Mouse (Mus musculus) MEL (cell line): ENCODE data around the gene Stab1. TPM values are rescaled to one million over a fixed set of nuclear protein-coding genes. Genes with fewer than 3 reads are reported as not detected.
A peak's percentile ranks its signal among the peaks of the same experiment; 100 is the strongest.

Experiments
- DNase-seq: peaks from one replicate; pipeline ENCODE4 v3.0.0; 2011; ENCODE audit warnings: low read depth, low spot score
- H3K27ac ChIP-seq: 2 replicates; pipeline ENCODE4 v1.5.1; 2012; ENCODE audit warnings: low read depth, mild to moderate bottlenecking, control low read depth, low read length, moderate library complexity; ENCODE audit not compliant: control insufficient read depth
- H3K27me3 ChIP-seq, 2 experiments: fragments of 150-350 bp in 1 of 2; sonication (generic) in 1 of 2; 2 replicates each; pipeline ENCODE4 v1.6.1; 2012; ENCODE audit warnings: low read length in 2 of 2, mild to moderate bottlenecking in 2 of 2, improper control_type of control experiment in 1 of 2, moderate library complexity in 1 of 2; ENCODE audit not compliant: insufficient read depth in 2 of 2, control insufficient read depth in 1 of 2
- H3K36me3 ChIP-seq, 2 experiments: 2 replicates each; pipeline ENCODE4 v1.6.1; 2012 to 2014; ENCODE audit warnings: low read length in 2 of 2, improper control_type of control experiment in 1 of 2, inconsistent platforms in 1 of 2, mild to moderate bottlenecking in 1 of 2; ENCODE audit not compliant: insufficient read depth in 2 of 2, control insufficient read depth in 1 of 2
- H3K4me1 ChIP-seq, 2 experiments: fragments of 150-350 bp in 1 of 2; sonication (generic) in 1 of 2; 2 replicates each; pipeline ENCODE4 v1.6.1; 2012; ENCODE audit warnings: low read length in 2 of 2, improper control_type of control experiment in 1 of 2, mild to moderate bottlenecking in 1 of 2; ENCODE audit not compliant: insufficient read depth in 2 of 2, control insufficient read depth in 1 of 2
- H3K4me3 ChIP-seq, 2 experiments: fragments of 150-350 bp in 1 of 2; sonication (generic) in 1 of 2; 2 replicates each; pipeline ENCODE4 v1.5.1; 2012; ENCODE audit warnings: low read depth in 2 of 2, low read length in 2 of 2, mild to moderate bottlenecking in 2 of 2, moderate library complexity in 2 of 2, control low read depth in 1 of 2, improper control_type of control experiment in 1 of 2; ENCODE audit not compliant: control insufficient read depth in 1 of 2, insufficient read depth in 1 of 2
- H3K79me2 ChIP-seq: 2 replicates; pipeline ENCODE4 v1.6.1; 2012; ENCODE audit warnings: mild to moderate bottlenecking, low read length, moderate library complexity; ENCODE audit not compliant: control insufficient read depth, poor library complexity, insufficient read depth
- H3K9ac ChIP-seq: 2 replicates; pipeline ENCODE4 v1.6.1; 2012; ENCODE audit warnings: low read depth, mild to moderate bottlenecking, control low read depth, low read length, moderate library complexity; ENCODE audit not compliant: control insufficient read depth, poor library complexity, severe bottlenecking
- H3K9me3 ChIP-seq: fragments of 150-350 bp; sonication (generic); replicated peaks from 2 replicates; pipeline ENCODE4 v1.6.1; 2012; ENCODE audit warnings: mild to moderate bottlenecking, low read length, improper control_type of control experiment, moderate library complexity; ENCODE audit not compliant: insufficient read depth
- CHD1 ChIP-seq: IDR thresholded peaks from 2 replicates; pipeline ENCODE4 v1.6.1; 2012; ENCODE audit warnings: low read depth, mild to moderate bottlenecking, inconsistent platforms, low read length, improper control_type of control experiment
- CHD2 ChIP-seq: IDR thresholded peaks from 2 replicates; pipeline ENCODE4 v1.6.1; 2011; ENCODE audit warnings: low read length, improper control_type of control experiment
- CTCF ChIP-seq, 3 experiments: IDR thresholded peaks in 2 of 3; conservative IDR thresholded peaks in 1 of 3; 2 replicates each; pipeline ENCODE4 v1.5.1; 2011 to 2012; ENCODE audit warnings: low read length in 3 of 3, low read depth in 2 of 3, mild to moderate bottlenecking in 2 of 3, improper control_type of control experiment in 1 of 3, inconsistent platforms in 1 of 3, mixed read lengths in 1 of 3, moderate library complexity in 1 of 3; ENCODE audit not compliant: control insufficient read depth in 1 of 3, insufficient read depth in 1 of 3, poor library complexity in 1 of 3, severe bottlenecking in 1 of 3
- ELF1 ChIP-seq: IDR thresholded peaks from 2 replicates; pipeline ENCODE4 v1.6.1; 2014; ENCODE audit warnings: low read depth, mild to moderate bottlenecking, inconsistent platforms, low read length, improper control_type of control experiment, moderate library complexity
- HCFC1 ChIP-seq: IDR thresholded peaks from 2 replicates; pipeline ENCODE4 v1.6.1; 2012; ENCODE audit warnings: low read depth, mild to moderate bottlenecking, inconsistent platforms, low read length, improper control_type of control experiment, moderate library complexity
- KAT2A ChIP-seq: conservative IDR thresholded peaks from 2 replicates; pipeline ENCODE4 v1.6.1; 2012; ENCODE audit warnings: low read depth, low read length, improper control_type of control experiment, inconsistent platforms
- MAFK ChIP-seq: IDR thresholded peaks from 2 replicates; pipeline ENCODE4 v1.6.1; 2011; ENCODE audit warnings: low read depth, mild to moderate bottlenecking, low read length, improper control_type of control experiment, borderline replicate concordance
- MAX ChIP-seq: IDR thresholded peaks from 2 replicates; pipeline ENCODE4 v1.6.1; 2011; ENCODE audit warnings: low read length, improper control_type of control experiment
- MXI1 ChIP-seq: IDR thresholded peaks from 2 replicates; pipeline ENCODE4 v1.6.1; 2011; ENCODE audit warnings: mild to moderate bottlenecking, low read depth, low read length, improper control_type of control experiment
- NELFE ChIP-seq: IDR thresholded peaks from 2 replicates; pipeline ENCODE4 v1.6.1; 2011; ENCODE audit warnings: low read depth, low read length, improper control_type of control experiment
- NRF1 ChIP-seq: IDR thresholded peaks from 2 replicates; pipeline ENCODE4 v1.6.1; 2014; ENCODE audit warnings: low read depth, mild to moderate bottlenecking, inconsistent platforms, low read length, improper control_type of control experiment, moderate library complexity; ENCODE audit not compliant: poor library complexity, insufficient read depth, severe bottlenecking
- POLR2A ChIP-seq, 2 experiments: IDR thresholded peaks; 2 replicates each; pipeline ENCODE4 v1.6.1; 2011 to 2012; ENCODE audit warnings: low read length in 2 of 2, mild to moderate bottlenecking in 2 of 2, control low read depth in 1 of 2, improper control_type of control experiment in 1 of 2, low read depth in 1 of 2, moderate library complexity in 1 of 2; ENCODE audit not compliant: control insufficient read depth in 1 of 2, insufficient read depth in 1 of 2, poor library complexity in 1 of 2
- POLR2AphosphoS2 ChIP-seq: IDR thresholded peaks from 2 replicates; pipeline ENCODE4 v1.6.1; 2011; ENCODE audit warnings: low read length, improper control_type of control experiment
- POLR2AphosphoS5 ChIP-seq: IDR thresholded peaks from 2 replicates; pipeline ENCODE4 v1.6.1; 2012; ENCODE audit warnings: low read depth, borderline replicate concordance, mild to moderate bottlenecking, inconsistent platforms, low read length, moderate library complexity, mixed read lengths
- SIN3A ChIP-seq: IDR thresholded peaks from 2 replicates; pipeline ENCODE4 v1.6.1; 2012; ENCODE audit warnings: low read length, improper control_type of control experiment, inconsistent platforms
- SMC3 ChIP-seq: IDR thresholded peaks from 2 replicates; pipeline ENCODE4 v1.6.1; 2011; ENCODE audit warnings: low read depth, low read length, improper control_type of control experiment
- TBP ChIP-seq: IDR thresholded peaks from 2 replicates; pipeline ENCODE4 v1.8.0; 2011; ENCODE audit warnings: low read depth, low read length, improper control_type of control experiment
- TCF12 ChIP-seq: IDR thresholded peaks from 2 replicates; pipeline ENCODE4 v1.6.1; 2014; ENCODE audit warnings: low read depth, mild to moderate bottlenecking, inconsistent platforms, low read length, improper control_type of control experiment, moderate library complexity
- UBTF ChIP-seq: IDR thresholded peaks from 2 replicates; pipeline ENCODE4 v1.6.1; 2012; ENCODE audit warnings: low read depth, mild to moderate bottlenecking, inconsistent platforms, low read length, improper control_type of control experiment, moderate library complexity, borderline replicate concordance; ENCODE audit not compliant: insufficient read depth
- USF2 ChIP-seq, 2 experiments: IDR thresholded peaks; 2 replicates each; pipeline ENCODE4 v1.6.1; 2011 to 2012; ENCODE audit warnings: improper control_type of control experiment in 2 of 2, low read length in 2 of 2, borderline replicate concordance in 1 of 2, inconsistent platforms in 1 of 2, low read depth in 1 of 2, mild to moderate bottlenecking in 1 of 2; ENCODE audit not compliant: insufficient read depth in 1 of 2
- ZKSCAN1 ChIP-seq: IDR thresholded peaks from 2 replicates; pipeline ENCODE4 v1.6.1; 2012; ENCODE audit warnings: low read depth, mild to moderate bottlenecking, inconsistent platforms, low read length, improper control_type of control experiment, moderate library complexity
- ZMIZ1 ChIP-seq: IDR thresholded peaks from 2 replicates; pipeline ENCODE4 v1.6.1; 2012; ENCODE audit warnings: low read depth, mild to moderate bottlenecking, inconsistent platforms, low read length, improper control_type of control experiment, moderate library complexity
- ZNF384 ChIP-seq: IDR thresholded peaks from 2 replicates; pipeline ENCODE4 v1.6.1; 2012; ENCODE audit warnings: low read depth, mild to moderate bottlenecking, inconsistent platforms, low read length, improper control_type of control experiment
- polyA plus RNA-seq, 2 experiments: library from polyadenylated mRNA; stranded (reverse) in 1 of 2; unstranded in 1 of 2; fragments of >175 nt in 1 of 2; fragments of >200 nt in 1 of 2; gene quantifications; 2 replicates each; pipeline versions ENCODE4 v1.2.1 to v1.2.4; 2012; ENCODE audit warnings: low replicate concordance in 2 of 2, low read depth in 1 of 2; ENCODE audit not compliant: insufficient read length in 2 of 2, insufficient read depth in 1 of 2, missing spikeins in 1 of 2
- total RNA-seq: library from RNA; depleted of rRNA; stranded (reverse); fragments of 300-350 nt; gene quantifications from 2 replicates; pipeline ENCODE4 v1.2.3, GENCODE M21; 2012

Stab1 gene
- total and polyA plus RNA-seq, 3 experiments: 0.15 to 0.40 TPM; not detected in 1

GRCm38 (mm10) chr14:31206472-31206981, 38.1 kb upstream of the Stab1 start:
- TF ChIP-seq HCFC1 (peak; percentile 43; the same call in 1 of the 2 replicates), USF2 (IDR thresholded peaks at IDR 0.05; ENCODE audit: borderline replicate concordance in 1 of 2, insufficient read depth in 1 of 2, low read depth in 1 of 2, low read length in 2 of 2) (no peak), NRF1 (peak; percentile 92), MXI1 (no peak; the same call in 1 of the 2 replicates), POLR2AphosphoS5 (no peak), MAX (no peak), NELFE (peak; percentile 68), SIN3A (peak; percentile 31; the same call in 1 of the 2 replicates), POLR2AphosphoS2 (peak; percentile 76; the same call in 1 of the 2 replicates), UBTF (no peak), SMC3 (no peak), POLR2A (IDR thresholded peaks at IDR 0.05; ENCODE audit: control insufficient read depth in 1 of 2, insufficient read depth in 1 of 2, low read depth in 1 of 2, low read length in 2 of 2, poor library complexity in 1 of 2) (peak; percentile 73 to 86; a peak in 3 of 4 replicates), CTCF (IDR thresholded peaks at IDR 0.05 in 2 of 3, conservative IDR thresholded peaks at IDR 0.05 in 1 of 3; ENCODE audit: control insufficient read depth in 1 of 3, insufficient read depth in 1 of 3, low read depth in 2 of 3, low read length in 3 of 3, poor library complexity in 1 of 3, severe bottlenecking in 1 of 3) (no peak), CHD1 (peak; percentile 65; the same call in 1 of the 2 replicates), ZNF384 (no peak), TCF12 (no peak), KAT2A (no peak; the same call in 1 of the 2 replicates), MAFK (no peak), TBP (0 out of 2 replicates have a peak, but pooled peaks have one; percentile 8), ZMIZ1 (peak; percentile 71; the same call in 1 of the 2 replicates), ZKSCAN1 (no peak), ELF1 (no peak), CHD2 (no peak)
- H3K4me1 ChIP-seq: peaks cover 3 to 11% of the 10 kb centered on the region in 2 experiments; a peak in 3 of 4 replicates
- H3K4me3 ChIP-seq: peak overlapping the region; percentile 84 to 98
- H3K79me2 ChIP-seq: peaks cover 19% of the 10 kb centered on the region
- peak; percentile 94 for DNase-seq
- peak overlapping the region; percentile 62 for H3K27ac ChIP-seq
- H3K36me3 ChIP-seq: peaks cover 3 to 16% of the 10 kb centered on the region in 2 experiments; a peak in 3 of 4 replicates
- H3K9ac ChIP-seq: peak overlapping the region; percentile 99
- no peaks in the 10 kb centered on the region for H3K9me3 ChIP-seq
- no peaks in the 10 kb centered on the region for H3K27me3 ChIP-seq
